Mouse (Mus musculus): ENCODE results near the gene Nmral1. TPM values are rescaled to one million over a fixed set of nuclear protein-coding genes. Genes with fewer than 3 reads are reported as not detected.
"Not testable (repeated sequence)": the region's sequence is repeated elsewhere in the genome, so short reads cannot be mapped to it uniquely, and the experiment has no call there.

Gene Nmral1
- total RNA-seq (2021), result 1 to 10 TPM; 1.7 to 3.8 TPM
- long read RNA-seq, experiment 1, partial matches to known transcripts, result 0 of 1 reads
- long read RNA-seq, experiment 1, other reads (novel, unspliced or antisense), result 0 of 1 reads
- long read RNA-seq, experiment 2, partial matches to known transcripts, result 1 of 3 reads
- long read RNA-seq, experiment 2, other reads (novel, unspliced or antisense), result 0 of 3 reads

DNA sequence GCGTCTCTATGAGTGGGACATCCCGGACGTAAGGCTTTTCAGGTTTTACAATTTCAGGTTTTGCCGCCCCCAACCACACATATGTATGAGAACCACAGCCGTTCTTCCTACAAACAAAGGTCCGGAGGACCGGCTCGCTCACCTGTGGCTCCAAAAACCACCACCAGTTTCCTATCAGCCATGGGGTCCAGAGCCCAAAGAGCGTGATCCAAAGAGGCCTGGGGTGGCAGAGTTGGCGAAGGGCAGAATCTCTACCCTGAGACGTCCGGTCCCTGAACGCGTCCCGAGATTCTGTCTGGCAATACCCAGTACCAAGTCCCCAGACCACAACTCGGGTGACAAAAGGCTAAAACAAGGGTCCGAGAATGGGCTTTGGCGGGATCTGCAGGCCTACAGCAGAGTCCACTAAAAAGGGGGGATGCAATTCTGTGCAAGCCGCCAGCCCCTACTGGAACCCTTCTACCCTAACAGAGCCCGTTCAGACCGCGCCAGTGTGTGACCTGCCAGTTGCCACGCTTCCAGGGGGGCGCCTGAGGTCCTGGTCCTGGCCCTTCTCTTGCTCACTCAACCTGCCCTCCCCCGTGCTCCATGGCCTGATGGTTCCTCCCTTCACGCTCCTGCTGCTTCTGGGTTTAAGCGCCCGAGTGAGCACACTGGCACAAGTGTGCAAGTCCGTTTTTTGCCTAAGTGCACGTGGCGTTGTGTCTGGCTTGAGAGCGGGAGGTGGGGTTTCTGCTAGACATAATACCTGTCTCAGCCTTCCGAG, at the start of gene Nmral1:
Nmral1 (minus strand) TSS at position 604 of the 766 bp plus-strand sequence.
- peak; percentile 52 for DNase-seq

DNA sequence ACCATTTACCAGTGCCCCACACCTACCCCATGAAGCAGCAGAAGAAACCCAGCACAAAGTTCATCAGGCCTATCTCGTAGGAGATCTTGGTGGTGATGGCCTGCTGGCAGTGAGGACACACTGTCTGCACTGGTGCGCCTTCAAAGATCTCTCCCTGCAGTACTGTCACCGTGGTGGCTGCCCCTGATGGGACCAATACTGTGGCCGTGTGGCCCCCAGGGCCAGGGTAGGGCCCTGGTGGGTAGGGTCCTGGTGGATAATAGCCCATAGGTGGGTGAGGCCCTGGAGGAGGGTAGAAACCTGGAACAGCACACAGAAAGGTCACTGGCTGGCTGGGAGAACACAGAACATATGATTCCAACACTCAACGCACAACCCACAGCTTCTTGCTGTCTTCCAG, 49.6 kb upstream of the Nmral1 start:
- DNase-seq, result no peak

DNA sequence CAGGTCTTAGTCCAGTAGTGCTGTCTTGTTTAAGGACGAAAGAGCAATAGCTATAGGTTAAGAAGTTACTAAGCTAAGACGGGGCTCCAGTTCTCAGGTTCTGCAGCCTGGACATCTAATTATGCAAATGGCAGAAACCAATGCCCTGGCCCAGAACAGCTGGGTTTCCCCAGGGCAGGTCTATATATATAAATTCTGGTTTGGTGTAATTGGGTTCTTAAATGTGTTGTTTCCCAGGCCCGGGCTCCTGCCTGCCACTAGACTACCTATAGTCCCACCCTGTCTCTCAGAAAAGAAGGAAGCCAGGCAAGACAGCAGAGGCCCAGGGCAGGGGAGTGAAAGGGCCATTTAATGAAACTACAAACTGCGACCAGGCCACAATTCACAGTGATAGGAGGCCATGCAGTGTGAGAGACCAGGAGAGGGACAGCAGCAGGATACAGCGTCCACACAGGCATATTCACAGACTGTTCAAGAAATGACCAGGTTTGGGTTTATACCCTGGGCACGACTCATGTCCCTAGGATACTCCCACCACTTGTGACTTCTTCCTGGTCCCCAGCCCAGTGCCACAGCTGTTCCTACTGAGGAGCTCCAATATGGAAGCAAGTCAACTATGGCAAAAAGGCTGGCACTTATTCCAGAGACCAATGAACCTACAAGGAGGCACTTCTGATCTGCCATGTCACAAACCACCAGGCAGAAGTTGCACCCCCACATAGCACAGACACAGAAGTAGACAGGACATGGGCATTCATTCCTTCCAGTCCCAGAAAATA, 48.0 kb upstream of the Nmral1 start:
- DNase-seq, result peak; percentile 45

DNA sequence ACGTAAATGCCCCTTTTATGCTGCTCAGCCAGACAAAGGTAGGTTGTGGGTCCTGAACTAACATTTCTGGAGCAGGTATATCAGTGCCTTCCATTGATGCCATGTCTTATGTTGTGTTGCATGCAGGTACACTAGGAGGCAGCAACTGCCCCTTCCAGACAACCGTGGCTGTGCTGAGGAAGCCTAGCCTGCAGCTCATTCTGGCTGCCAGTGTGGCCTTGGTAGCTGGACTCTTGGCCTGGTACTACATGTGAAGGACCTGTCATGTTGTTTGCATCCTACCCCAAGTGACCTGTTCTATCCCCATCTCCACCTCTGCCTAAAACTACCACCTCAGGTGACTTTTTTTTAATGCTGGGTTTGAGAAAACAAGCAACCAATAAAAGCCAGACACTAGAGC, 46.7 kb upstream of the Nmral1 start:
- no peak for DNase-seq

DNA sequence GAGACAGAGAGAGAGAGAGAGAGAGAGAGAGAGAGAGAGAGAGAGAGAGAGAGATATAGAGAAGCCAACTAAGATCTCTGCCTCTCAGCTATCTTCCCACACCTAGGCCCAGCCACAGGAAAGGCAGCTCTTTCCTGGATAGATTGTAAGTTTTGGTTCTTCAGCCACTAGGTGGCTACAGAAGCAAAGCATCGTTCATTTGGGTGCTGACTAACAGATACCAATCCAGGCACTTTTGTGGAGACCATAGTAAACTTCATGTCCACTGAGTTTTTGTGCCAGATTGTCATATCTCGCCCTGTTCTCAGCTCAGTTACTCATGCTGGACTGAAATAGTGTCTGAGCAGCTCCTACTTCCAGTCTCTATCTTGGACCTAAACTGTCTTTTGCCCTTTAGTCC, 44.1 kb upstream of the Nmral1 start:
- DNase-seq, result no peak

DNA sequence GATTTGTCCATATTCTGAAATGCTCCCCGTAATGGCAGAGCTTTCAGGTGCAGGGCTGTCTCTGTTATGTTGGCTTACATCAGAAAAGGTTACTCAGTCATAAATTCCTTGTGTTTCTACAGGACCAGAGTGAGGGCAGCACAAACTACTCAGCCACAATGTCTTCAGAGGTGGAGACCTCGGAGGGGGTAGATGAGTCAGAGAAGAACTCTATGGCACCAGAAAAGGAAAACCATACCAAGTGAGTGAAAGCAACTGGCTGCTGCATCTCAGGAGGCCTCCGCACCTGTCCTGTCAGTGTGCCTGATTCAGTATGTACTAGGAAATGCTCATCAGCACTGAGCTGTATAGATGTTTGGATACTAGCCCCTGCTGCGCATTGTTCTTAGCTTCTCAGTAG, 43.3 kb upstream of the Nmral1 start:
- DNase-seq, result no peak

DNA sequence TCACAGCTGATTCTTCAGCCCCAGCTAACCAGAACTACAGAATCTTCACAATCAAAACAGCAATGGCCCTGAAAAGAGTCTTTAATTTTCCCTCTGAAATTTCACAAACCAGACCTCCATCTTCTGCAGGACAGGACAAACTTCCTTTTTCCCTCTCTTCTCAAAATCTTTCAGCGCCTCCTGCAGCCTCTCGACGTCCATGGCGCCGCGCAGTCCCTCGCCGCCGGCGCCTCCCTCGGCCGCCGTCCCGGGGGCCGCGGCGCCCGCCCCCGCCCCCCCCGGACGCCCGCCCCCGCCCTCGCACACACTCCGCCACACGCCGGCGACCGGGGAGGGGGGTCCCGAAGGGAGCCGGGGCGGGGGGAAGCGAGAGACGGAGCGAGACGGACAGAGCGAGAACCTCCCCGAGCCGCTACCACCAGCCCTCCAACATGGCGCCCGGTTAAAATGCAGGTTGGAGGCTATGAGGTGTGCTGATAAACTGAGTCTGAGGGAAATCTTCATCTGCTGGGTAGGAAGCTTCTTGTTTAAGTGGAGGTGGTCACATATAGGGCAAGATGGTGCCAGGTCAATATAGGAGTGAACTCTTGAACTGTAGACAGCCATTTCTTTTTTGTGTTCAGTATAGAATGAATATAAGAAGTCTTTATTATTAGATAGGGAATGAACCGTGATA, 37.6 kb upstream of the Nmral1 start:
- DNase-seq, result not testable (repeated sequence)

DNA sequence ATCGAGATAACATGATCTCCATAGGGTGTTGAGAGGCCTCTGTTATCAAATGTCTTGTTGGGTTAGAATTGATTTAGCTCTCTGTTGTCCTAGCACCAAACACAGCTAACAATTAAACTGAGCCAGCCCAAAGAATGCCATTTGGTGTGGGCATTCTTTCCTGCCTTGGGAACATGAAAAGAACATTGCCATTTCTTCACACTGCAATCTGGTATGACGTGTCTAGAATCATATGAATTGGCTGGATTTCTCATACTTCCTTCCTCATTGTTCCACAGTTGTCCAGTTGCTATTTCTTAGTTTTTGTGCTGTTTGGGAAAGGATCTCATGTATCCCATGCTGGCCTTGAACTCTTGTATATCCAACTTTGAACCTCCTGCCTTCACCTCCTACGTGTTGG, 34.9 kb upstream of the Nmral1 start:
- DNase-seq, result no peak

DNA sequence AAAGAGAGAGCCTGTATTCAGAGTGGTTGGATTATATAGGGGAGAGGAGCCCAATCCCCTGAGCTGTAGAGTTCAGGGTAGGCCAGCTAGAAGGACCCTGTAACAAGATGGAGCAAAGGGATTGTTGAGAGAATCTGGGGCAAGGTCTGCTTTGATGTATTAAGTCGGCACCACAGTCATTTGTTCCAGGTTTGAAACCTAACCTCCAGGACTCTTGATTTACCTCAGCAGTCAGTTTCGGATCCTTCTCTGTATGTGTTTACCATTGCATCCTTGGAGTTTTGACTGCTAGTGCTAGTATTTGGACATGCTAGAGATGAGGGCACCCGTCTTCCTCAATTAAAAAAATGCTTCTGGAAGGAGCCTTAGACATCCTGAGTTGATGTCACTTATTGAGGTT, 33.0 kb upstream of the Nmral1 start:
- no peak for DNase-seq

DNA sequence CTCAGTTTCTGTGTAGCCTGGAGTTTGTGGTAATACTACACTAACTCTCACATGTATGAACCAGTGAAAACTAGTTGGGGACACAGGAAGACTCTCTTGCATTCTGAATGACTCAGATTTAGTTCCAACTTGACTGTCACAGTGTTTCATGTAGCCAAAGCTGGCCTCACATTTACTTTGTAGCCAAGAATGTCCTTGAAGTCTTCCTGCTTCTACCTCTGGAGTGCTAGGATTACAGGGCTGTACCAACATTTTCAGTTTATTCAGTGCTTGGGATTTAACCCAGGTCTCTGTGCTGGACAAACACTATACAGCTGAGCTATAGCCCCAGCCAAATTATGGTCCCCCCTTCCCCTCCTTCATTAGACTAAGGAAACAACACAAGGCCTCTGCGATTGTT, 23.0 kb upstream of the Nmral1 start:
- DNase-seq, result no peak

DNA sequence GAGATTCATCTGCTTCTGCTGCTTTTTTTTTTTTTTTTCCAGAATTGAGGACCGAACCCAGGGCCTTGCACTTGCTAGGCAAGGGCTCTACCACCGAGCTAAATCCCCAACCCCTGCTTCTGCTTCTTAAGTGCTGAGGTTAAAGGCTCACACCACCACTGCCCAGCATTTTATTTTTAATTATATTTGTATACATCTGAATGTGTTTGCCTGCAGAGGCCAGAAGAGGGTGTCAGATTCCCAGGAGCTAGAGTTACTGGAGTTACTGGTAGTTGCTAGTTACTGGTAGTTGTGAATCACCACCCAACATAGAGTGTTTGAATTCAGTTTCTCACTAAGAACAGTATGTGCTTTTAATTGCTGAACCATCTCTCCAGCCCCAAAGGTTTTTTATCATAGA, 20.8 kb upstream of the Nmral1 start:
- DNase-seq, result no peak

DNA sequence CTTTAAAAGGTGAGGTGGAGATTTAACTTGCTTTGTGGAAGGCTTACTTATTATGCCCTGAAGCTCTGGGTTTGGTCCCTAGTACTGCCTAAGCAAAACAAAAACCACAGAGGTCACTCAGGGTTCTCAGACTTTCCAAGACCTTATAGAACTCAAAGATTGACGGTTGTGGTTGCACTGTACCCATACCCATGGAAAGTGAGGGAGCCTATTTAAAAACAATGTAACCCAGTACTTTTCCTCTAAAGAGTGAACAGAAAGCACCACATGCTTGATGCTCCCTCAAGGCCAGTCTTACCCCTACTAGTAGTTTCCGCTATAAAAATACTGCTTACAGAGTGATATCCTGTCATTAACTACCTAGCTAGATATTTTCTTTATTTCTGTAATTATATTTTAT, 17.1 kb upstream of the Nmral1 start:
- no peak for DNase-seq

DNA sequence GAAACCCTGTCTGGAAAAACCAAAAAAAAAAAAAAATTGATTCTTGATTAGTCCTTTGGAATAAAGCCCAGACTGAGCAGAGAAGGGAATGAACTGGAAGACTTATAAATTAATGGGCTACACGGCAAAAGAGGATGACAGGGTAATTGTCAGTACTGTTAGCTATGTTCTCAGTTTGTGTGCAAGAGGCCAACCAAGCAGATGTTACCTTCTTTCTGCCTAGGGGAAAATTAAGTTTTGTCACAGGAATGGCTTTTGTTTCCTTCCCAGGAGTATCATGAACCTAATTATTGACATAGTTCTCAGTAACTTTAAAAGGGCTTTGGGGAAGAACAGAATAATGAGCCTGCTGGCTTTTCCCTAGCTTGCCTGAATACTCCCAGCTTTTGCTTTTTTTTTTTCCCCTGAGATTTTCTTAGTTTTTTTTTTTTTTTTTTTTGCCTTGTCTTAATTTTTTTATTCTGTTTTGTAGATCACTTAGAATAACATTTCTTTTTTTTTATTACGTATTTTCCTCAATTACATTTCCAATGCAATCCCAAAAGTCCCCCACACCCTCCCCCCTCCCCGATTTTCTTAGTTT, 11.7 kb upstream of the Nmral1 start:
- no peak for DNase-seq

DNA sequence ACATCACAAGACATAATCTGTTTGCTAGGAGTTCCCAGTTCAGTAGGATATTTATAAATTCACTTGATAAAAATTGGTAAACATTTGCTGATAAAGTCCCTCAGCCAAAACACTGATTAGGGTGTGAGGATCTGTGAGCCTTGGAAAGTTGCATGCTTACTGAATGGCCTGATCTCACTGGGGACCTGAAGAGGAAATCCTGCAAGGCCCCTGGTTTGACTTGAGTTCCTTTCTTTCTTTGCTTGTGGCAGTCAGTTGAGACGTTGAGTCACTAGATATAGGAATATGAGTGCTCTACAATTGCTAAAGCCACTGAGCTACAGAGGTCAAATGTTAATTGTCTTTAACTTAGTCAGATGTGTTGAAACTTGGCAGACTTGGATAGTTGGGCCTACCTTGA, 8.8 kb upstream of the Nmral1 start:
- DNase-seq, result no peak

DNA sequence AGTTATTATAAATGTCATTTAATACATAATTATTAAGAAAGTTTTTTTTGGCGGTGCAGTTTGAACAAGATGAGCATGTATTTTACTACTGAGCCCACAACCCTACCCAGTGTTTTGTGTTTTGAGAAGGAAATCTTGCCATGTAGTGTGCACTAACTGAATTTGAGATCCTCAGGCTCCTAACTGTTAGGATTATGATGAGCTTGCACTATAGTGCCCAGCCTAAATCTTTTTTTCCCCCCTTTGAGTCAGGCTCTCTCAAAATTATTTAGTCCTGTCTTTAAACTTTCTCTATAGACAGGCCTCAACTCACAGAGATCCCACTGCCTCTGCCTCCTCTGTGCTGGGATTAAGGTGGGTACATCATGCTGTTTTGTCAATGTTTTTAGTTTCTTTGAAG, 8.4 kb upstream of the Nmral1 start:
- no peak for DNase-seq

DNA sequence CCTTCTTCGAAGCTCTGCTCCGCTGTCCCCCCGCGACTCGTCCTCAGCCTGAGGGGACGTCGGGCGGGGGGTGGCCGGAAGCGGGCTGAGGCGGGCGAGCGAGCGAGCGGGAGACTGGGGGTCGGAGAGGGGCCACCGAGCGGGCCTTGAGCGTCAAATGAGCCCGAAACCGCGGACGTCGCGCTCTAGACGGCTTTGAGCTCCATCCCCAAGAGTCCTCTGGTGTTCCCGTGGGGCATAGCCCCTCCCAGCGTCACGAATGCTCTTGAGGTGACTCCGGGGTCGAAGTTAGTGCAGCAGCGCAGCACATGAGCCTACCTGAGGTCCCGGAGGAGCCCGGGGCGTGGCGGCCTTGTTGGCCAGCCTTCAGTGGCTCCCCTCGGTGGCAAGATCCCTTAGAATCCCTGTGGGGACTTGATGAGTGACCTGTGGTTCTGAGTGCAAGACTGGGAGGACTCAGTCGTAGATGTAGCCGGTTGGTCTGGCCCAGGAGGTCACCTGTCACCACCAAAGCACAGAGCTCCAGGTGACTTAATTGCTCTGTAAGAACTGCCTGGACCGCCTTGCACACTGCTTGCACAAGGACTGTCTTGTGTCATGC, 7.5 kb upstream of the Nmral1 start:
- DNase-seq, result no peak

DNA sequence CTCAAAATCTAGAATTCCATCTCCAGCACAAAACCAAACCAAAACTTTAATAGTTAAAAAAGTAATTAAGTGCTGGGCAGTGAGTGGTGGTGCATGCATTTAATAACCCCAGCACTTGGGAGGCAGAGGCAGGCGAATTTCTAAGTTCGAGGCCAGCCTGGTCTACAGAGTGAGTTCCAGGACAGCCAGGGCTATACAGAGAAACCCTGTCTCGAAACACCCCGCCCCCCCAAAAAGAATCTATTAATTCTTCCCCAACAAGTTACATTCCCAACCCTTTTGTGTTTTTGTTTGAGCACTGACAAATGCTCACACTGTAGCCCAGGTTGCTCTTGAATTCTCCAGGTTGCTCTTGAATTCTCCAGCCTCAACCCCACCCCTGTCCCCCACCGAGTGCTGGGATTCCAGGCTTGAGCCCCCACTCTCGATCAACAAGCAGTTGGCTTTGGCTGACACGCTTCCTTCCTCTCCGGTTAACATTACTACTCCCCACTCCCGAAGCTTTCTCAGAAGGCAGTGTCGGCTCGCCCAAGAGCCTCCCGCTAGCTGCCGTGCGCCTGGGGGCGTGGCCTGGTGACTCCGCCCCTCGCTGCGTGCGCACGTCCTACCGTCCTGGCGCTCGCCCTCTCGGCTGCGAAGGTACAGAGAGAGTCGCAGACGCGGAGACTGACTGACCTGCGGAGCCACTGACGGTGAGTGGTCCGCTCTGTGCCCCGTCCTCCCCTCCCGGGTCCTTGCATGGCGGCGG, 6.8 kb upstream of the Nmral1 start, which contains the start of gene Hmox2:
Hmox2 (plus strand) TSS at position 582 of the 748 bp plus-strand sequence.
- DNase-seq, result peak; percentile 93

DNA sequence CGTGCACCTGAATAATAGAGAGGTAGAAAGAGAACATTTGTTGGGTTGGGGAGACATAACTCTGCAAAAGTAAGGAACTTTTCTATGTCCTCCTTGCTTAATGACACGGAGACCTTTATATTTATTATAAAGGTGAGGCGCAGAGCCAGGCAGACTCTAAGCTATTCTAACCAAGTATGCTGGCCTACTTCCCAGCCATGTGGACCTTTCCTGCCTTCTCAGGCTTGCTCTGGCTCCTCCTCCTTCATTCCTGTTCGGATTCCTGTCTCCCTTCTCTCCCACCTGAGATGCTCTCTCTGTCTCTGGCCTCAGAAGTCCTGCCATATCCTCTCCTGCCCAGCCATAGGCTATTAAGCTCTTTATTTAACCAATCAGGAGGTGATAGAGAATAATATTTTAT, 6.1 kb upstream of the Nmral1 start:
- DNase-seq, result no peak

DNA sequence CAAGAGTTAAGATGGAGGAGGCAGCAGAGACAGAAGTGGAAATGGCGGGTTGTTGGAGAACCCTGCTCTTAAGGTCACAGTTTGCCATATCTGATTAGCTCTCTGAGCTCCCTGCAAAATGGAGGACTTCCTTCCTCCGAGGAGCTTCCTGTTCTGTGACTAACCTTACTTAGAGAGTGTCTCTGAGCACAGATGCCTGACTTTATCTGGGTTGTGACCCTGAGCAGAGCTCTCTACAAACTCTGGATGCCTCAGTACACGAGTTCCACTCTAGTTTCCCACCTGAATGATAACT, 3.7 kb upstream of the Nmral1 start:
- no peak for DNase-seq

DNA sequence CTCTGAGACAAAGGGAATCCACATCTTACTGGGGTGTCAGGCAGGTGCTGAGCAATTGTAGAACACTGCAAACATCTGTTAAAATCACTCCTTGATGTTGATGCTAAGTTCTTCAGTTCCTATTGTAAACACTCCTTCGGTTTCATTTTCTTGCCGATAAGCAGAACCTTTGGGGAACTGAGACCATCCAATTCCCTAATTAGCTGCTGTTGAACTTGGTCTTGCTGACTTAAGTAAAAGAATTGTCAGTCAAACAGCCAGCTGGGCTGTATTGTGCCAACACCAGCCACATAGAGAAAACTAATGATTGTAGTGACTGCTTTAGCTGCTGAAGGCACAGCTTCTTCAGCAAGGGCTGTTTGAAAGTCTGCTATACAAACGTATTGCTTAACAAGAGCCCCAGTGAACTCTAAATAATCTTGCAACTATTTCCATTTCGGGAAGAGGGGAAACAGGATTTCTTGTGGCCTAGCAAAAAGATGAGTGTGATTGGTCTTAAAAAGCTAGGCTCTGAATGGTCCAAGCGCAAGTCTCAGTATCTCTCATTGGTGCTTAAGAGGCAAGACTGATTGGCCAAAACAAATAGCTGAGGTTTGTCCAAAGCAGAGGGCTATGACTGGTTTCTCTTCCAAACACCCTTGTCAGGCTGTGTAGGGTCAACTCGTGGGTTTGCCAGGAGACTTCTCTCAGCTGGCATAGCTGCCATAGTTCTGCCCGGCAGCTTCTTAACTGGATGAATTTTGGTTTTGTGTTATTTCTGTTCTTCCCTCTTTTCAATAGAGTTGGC, 3.2 kb upstream of the Nmral1 start:
- no peak for DNase-seq

DNA sequence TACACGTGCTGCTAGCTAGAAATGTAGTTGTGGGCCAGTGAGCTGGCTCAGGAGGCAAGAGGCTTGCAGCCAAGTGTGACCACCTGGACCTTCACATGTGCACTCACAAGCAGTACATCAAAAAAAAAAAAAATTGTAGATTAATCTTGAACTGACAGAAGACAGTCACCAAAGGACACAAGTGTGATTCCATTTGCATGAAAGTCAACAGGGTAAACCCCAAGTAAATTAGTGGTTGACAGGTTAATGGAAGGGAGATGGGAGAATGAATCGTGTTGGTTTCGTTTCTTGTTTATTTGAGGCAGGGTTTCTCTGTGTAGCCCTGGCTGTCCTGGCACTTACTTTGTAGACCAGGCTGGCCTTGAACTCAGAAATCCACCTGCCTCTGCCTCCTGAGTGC, 1.3 kb downstream of the Nmral1 start:
- no peak for DNase-seq
